Mouse (Mus musculus) liver, embryonic 15.5 days (tissue): ENCODE results near the gene Vamp1. TPM values are rescaled to one million over a fixed set of nuclear protein-coding genes. Genes with fewer than 3 reads are reported as not detected.
"Not testable (repeated sequence)": the region's sequence is repeated elsewhere in the genome, so short reads cannot be mapped to it uniquely, and the experiment has no call there.

Experiments
- ATAC-seq: fragments of 200-750 bp; cut with Nextera tagmentation; 2 replicates; pipeline ENCODE4 v1.8.0; 2017; ENCODE audit warnings: moderate number of reproducible peaks, mild to moderate bottlenecking, moderate library complexity; ENCODE audit not compliant: insufficient read depth
- H3K27ac ChIP-seq: fragments of 300-500 bp; sonication (generic); replicated peaks from 2 replicates; pipeline ENCODE4 v1.5.1; 2015; ENCODE audit warnings: mild to moderate bottlenecking, inconsistent platforms
- H3K27me3 ChIP-seq: fragments of 300-500 bp; sonication (generic); 2 replicates; pipeline ENCODE4 v1.6.1; 2015; ENCODE audit warnings: mild to moderate bottlenecking, inconsistent platforms
- H3K36me3 ChIP-seq: fragments of 300-500 bp; sonication (generic); replicated peaks from 2 replicates; pipeline ENCODE4 v1.6.1; 2015; ENCODE audit warnings: moderate library complexity, mild to moderate bottlenecking, inconsistent platforms
- H3K4me1 ChIP-seq: fragments of 300-500 bp; sonication (generic); replicated peaks from 2 replicates; pipeline ENCODE4 v1.6.1; 2015; ENCODE audit warnings: inconsistent platforms
- H3K4me2 ChIP-seq: fragments of 300-500 bp; sonication (generic); 2 replicates; pipeline ENCODE4 v1.6.1; 2015; ENCODE audit warnings: moderate library complexity, mild to moderate bottlenecking, inconsistent platforms
- H3K4me3 ChIP-seq: fragments of 300-500 bp; sonication (generic); replicated peaks from 2 replicates; pipeline ENCODE4 v1.5.1; 2015; ENCODE audit warnings: mild to moderate bottlenecking, inconsistent platforms
- H3K9ac ChIP-seq: fragments of 300-500 bp; sonication (generic); 2 replicates; pipeline ENCODE4 v1.6.1; 2015; ENCODE audit warnings: moderate library complexity, mild to moderate bottlenecking, inconsistent platforms
- H3K9me3 ChIP-seq: fragments of 300-500 bp; sonication (generic); replicated peaks from 2 replicates; pipeline ENCODE4 v1.6.1; 2016; ENCODE audit warnings: inconsistent platforms
- WGBS: fragments of 180-500 bp; shearing (Covaris S2); methylation state at CpG from one replicate; pipeline ENCODE4 v1.1.7; 2015; ENCODE audit warnings: mixed read lengths; ENCODE audit not compliant: insufficient replicate concordance; 5-methylcytosine and 5-hydroxymethylcytosine counted together
- polyA plus RNA-seq: library from polyadenylated mRNA; unstranded; fragments of >200 nt; fragmentation: Nextera tagmentation; extraction: Ambion mirVana; gene quantifications from 2 replicates; pipeline ENCODE4 v1.2.1, GENCODE M21; 2015

Gene Vamp1
- polyA plus RNA-seq, 1 experiment from 2014 or later: 1.9 TPM

DNA sequence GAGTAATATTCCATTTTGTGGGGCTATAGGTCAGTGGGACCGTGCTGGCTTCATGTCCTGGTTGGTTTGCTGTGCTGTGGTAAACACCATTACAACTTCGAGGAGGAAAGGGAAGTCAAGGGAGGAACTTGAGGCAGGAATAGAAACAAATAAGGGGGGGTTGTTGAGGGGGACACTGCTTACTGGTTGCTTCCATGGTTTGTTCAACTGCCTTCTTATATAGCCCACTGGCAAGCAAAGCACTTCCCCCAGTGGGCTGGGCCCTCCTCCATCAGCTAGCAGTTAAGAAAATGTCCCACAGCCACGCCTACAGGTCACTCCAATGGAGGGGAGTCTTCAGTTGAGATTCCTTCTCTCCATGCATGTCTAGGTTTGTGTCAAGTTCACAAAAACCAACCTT lies 36.9 kb downstream of the Vamp1 start:
- no peak for ATAC-seq
- Histone ChIP-seq H3K27me3 (no peaks in the 10 kb centered on the region), H3K27ac (no peak overlapping the region), H3K9ac (no peak overlapping the region), H3K4me1 (0 out of 2 replicates have a peak, but pooled peaks cover 3% of the 10 kb centered on the region), H3K9me3 (no peaks in the 10 kb centered on the region), H3K4me2 (no peak overlapping the region), H3K36me3 (no peaks in the 10 kb centered on the region), H3K4me3 (no peak overlapping the region)
- WGBS: 43% methylated on average over 3 of the region's 3 CpGs

DNA sequence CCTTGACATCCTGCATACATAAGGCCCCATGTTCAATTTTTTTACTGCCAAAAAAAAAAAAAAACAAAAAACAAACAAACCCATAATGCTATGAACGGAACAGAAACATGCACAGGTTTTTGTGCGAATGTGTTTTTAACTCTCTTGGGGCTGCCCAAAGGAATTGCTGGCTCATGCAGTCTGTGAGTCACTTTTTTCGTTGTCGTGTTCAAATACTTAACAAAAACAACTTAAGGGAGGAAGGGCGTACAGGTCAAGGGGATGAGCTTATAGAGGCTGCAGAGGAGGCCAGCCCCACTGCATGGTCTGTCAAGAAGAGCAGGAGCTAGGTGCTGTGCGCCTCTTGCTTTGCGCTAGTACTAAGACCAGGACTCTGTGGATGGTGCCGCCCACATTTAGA lies 37.4 kb downstream of the Vamp1 start:
- Histone ChIP-seq H3K9ac (no peak overlapping the region), H3K4me2 (no peak overlapping the region), H3K27ac (no peak overlapping the region), H3K36me3 (no peaks in the 10 kb centered on the region), H3K4me3 (no peak overlapping the region), H3K9me3 (no peaks in the 10 kb centered on the region), H3K27me3 (no peaks in the 10 kb centered on the region), H3K4me1 (0 out of 2 replicates have a peak, but pooled peaks cover 3% of the 10 kb centered on the region)
- ATAC-seq: no peak
- 73% methylated on average over 8 of the region's 8 CpGs for WGBS

DNA sequence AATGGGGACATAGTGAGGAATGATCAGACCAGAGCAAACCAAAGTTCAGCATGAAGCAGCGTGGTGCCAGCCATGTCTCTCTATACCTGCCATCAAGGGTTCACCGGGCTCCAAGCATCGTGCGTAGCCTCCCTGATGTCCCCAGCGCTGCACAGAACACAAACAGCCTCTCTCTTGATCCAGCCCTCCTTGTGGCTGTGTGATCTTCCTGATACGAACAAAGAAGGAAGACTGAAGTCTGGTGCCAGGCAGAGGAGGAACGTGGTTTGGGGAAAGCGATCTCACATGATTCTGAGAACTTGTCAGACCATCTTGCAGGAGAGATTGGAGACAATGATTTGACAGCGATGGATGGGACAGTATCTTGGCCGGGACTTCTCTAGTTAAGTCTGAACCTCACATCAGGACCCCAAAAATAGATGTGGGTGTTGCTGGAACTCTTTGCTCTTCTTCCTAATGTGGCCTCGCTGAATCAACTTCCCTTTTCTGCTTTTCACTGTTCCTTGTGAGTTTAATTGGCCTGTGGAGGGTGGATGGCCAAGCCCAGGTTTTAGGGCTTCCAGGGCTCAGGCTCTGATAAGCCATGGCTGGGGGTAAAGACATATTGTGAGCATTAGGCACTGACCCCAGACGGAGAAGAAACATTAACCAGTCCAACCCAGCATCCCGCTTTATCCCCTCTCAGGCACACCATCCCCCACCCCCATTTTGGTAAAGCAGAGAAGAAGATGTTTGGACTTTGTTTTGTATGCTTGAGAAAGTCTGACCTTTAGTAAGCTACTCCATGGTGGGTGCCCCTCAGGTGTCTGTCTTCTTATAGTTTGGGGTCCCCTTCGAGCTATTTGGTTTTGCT lies 38.7 kb downstream of the Vamp1 start:
- Histone ChIP-seq H3K4me3 (no peak overlapping the region), H3K4me2 (peak overlapping the region; percentile 27)
- 27% methylated on average over 14 of the region's 14 CpGs for WGBS

DNA sequence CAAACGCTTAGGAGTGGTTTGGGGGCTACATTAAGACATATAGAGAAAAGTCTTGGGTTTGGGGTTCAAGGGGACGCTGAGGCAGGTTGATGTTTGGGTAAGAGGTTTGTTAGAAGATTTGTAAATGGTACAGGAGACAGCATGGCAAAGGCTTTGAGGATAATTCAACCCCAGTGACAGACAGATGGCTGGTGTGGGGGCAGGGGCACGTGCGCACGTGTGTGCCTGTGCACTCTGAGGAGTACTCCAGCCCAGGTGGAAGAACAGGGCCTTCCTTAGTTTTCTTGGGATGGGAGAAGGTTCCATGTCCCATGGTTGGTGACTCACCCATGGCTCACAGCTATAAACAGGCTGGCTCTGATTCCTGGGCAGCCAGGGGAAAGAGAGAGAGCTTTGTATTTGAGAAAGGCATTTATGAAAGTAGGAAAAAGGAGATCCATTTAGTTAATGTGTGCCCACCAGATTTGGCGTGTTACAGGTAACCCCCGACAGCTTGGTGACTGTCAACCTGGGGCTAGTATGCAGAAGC lies 40.2 kb downstream of the Vamp1 start:
- 67% methylated on average over 7 of the region's 7 CpGs for WGBS
- Histone ChIP-seq H3K4me2 (no peak overlapping the region), H3K36me3 (no peaks in the 10 kb centered on the region), H3K27me3 (no peaks in the 10 kb centered on the region), H3K9ac (no peak overlapping the region), H3K9me3 (no peaks in the 10 kb centered on the region), H3K4me1 (0 out of 2 replicates have a peak, but pooled peaks cover 3% of the 10 kb centered on the region), H3K4me3 (no peak overlapping the region), H3K27ac (no peak overlapping the region)
- ATAC-seq: no peak

More for the DNA sequence above, 38.7 kb downstream of the Vamp1 start:
- Histone ChIP-seq H3K36me3 (no peaks in the 10 kb centered on the region), H3K9ac (no peak overlapping the region), H3K27ac (no peak overlapping the region), H3K9me3 (no peaks in the 10 kb centered on the region), H3K4me1 (0 out of 2 replicates have a peak, but pooled peaks cover 3% of the 10 kb centered on the region), H3K27me3 (no peaks in the 10 kb centered on the region)
- ATAC-seq: no peak

- Histone ChIP-seq H3K4me1 (0 out of 2 replicates have a peak, but pooled peaks cover 3% of the 10 kb centered on the region), H3K36me3 (no peaks in the 10 kb centered on the region), H3K4me3 (no peak overlapping the region), H3K27ac (no peak overlapping the region), H3K4me2 (no peak overlapping the region), H3K9ac (no peak overlapping the region), H3K9me3 (no peaks in the 10 kb centered on the region), H3K27me3 (no peaks in the 10 kb centered on the region)
- WGBS: 52% methylated on average over 8 of the region's 8 CpGs
- no peak for ATAC-seq
Observed at GRCm38 (mm10) chr6:125256222-125256966, 41.0 kb downstream of the Vamp1 start.

GRCm38 (mm10) chr6:125260006-125260555 lies 44.7 kb downstream of the Vamp1 start:
- Histone ChIP-seq H3K4me1 (no peaks in the 10 kb centered on the region), H3K36me3 (no peaks in the 10 kb centered on the region), H3K9ac (no peak overlapping the region), H3K9me3 (no peaks in the 10 kb centered on the region), H3K27me3 (no peaks in the 10 kb centered on the region), H3K4me3 (no peak overlapping the region), H3K4me2 (no peak overlapping the region), H3K27ac (no peak overlapping the region)
- WGBS: 63% methylated on average over 10 of the region's 10 CpGs
- ATAC-seq: no peak

DNA sequence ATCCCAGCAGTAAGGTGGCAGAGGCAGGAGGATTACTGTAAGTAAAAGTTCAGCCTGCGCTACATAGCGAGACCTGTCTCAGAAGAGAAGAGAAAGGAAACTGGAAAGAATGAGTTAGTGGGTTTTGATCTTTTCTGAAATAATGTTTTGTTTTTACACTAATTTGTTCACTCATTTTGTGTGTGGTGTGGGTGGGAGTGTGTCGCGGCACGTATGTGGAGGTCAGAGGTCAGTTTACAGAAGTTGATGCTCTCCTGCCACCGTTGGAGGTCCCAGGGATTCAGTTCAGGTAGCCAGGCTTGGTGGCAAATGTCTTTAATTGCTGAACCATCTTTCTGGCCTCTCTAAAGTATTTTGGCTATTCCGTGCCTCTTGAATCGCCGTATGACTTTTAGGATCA lies 48.9 kb downstream of the Vamp1 start:
- WGBS: 72% methylated on average over 9 of the region's 9 CpGs
- Histone ChIP-seq H3K9me3 (no peaks in the 10 kb centered on the region), H3K27ac (no peak overlapping the region), H3K4me3 (no peak overlapping the region), H3K27me3 (no peaks in the 10 kb centered on the region), H3K9ac (no peak overlapping the region), H3K4me2 (no peak overlapping the region), H3K36me3 (no peaks in the 10 kb centered on the region), H3K4me1 (no peaks in the 10 kb centered on the region)
- no peak for ATAC-seq

DNA sequence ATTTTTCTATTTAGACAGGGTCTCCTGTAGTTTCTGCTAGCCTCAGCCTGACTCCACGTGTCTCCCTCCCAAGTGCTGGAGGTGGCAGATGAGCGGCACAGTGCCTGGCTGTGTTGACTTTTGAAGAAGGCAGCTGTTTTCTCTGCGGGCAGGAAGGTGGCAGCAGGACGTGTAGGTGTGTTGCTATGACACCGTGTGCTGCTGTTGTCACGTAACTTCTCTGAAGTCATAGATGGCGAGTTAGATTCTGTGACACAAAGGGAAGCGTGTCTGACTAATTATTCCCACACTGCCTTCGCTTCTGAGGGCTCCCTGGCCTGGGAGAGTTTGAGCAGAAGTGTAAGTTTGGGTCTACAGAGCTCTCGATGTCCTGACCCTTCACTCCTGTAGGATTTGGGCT lies 49.9 kb downstream of the Vamp1 start:
- H3K36me3 ChIP-seq: no peaks in the 10 kb centered on the region
- no peaks in the 10 kb centered on the region for H3K27me3 ChIP-seq
- no peak overlapping the region for H3K27ac ChIP-seq
- WGBS: 42% methylated on average over 10 of the region's 10 CpGs
- ATAC-seq: no peak
- H3K4me3 ChIP-seq: no peak overlapping the region
- no peaks in the 10 kb centered on the region for H3K4me1 ChIP-seq
- no peak overlapping the region for H3K4me2 ChIP-seq
- H3K9me3 ChIP-seq: no peaks in the 10 kb centered on the region
- no peak overlapping the region for H3K9ac ChIP-seq

DNA sequence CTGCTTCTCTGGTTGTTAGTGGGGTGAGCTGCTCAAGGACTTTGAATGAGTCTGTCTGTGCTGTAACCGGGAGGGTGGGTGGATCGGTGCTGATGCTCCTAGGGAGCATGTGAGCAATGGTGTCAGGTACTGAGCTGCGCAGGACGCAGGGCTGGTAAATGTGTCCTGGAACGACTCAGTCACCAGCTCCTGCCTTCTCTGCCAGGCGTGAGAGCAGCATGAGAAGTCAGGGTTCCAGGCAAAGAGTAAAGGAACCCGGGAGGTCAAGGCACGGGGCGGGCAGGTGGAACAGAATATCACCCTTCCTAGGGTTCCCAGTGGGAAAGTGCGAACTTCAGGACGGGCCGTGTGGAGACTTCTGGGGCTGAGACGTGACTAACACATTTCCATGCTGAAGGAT lies 50.7 kb downstream of the Vamp1 start:
- Histone ChIP-seq H3K9me3 (no peaks in the 10 kb centered on the region), H3K4me3 (no peak overlapping the region), H3K27me3 (no peaks in the 10 kb centered on the region), H3K9ac (no peak overlapping the region), H3K4me2 (no peak overlapping the region), H3K36me3 (no peaks in the 10 kb centered on the region), H3K4me1 (peaks cover 5% of the 10 kb centered on the region; the same call in 1 of the 2 replicates), H3K27ac (no peak overlapping the region)
- WGBS: 65% methylated on average over 13 of the region's 13 CpGs
- no peak for ATAC-seq

DNA sequence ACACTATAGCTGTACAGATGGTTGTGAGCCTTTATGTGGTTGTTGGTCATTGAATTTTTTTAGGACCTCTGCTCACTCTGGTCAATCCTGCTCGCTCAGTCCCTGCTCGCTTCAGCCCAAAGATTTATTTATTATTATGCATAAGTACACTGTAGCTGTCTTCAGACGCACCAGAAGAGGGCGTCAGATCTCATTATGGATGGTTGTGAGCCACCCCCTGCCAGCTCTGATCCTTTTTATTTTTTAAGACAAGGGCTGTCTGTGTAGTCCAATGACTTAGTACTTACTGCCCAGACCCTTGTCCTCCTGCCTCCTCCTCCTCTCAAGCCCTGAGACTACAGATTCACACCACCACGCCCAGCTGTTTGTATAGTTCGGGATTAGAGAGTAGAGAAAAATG lies 51.2 kb downstream of the Vamp1 start:
- 59% methylated on average over 6 of the region's 6 CpGs for WGBS
- H3K9ac ChIP-seq, H3K27me3 ChIP-seq, H3K27ac ChIP-seq, ATAC-seq, H3K4me3 ChIP-seq, H3K36me3 ChIP-seq, H3K9me3 ChIP-seq, H3K4me2 ChIP-seq: not testable (repeated sequence)
- peaks cover 10% of the 10 kb centered on the region for H3K4me1 ChIP-seq

GRCm38 (mm10) chr6:125267469-125267868 lies 52.1 kb downstream of the Vamp1 start:
- H3K9ac ChIP-seq: no peak overlapping the region
- no peaks in the 10 kb centered on the region for H3K9me3 ChIP-seq
- no peak overlapping the region for H3K4me3 ChIP-seq
- ATAC-seq: no peak
- H3K4me2 ChIP-seq: no peak overlapping the region
- H3K27me3 ChIP-seq: no peaks in the 10 kb centered on the region
- WGBS: 64% methylated on average over 3 of the region's 3 CpGs
- H3K27ac ChIP-seq: no peak overlapping the region
- no peaks in the 10 kb centered on the region for H3K36me3 ChIP-seq
- peaks cover 15% of the 10 kb centered on the region for H3K4me1 ChIP-seq
